Mouse (Mus musculus) cerebellum, postnatal 36 days (tissue): ENCODE measurements at regions not wholly inside any gene's neighbourhood (a gene's known extent, or its start where the extent isn't known, plus 50 kb on each side); places are given as distances from the start of the nearest gene placed in this dataset.

Source experiments
- DNase-seq, 2 experiments: peaks; one replicate each; pipeline ENCODE4 v3.0.0; 2021 to 2022; ENCODE audit warnings: mixed read lengths in 2 of 2

GRCm38 (mm10) chr8:34449391-34450044 lies 338.0 kb upstream of the Gm10131 start:
- no peak for DNase-seq

GRCm38 (mm10) chr8:34447880-34448830 lies 336.6 kb upstream of the Gm10131 start:
- no peak for DNase-seq

GRCm38 (mm10) chr8:34442688-34443087 lies 331.2 kb upstream of the Gm10131 start:
- DNase-seq = no peak

- DNase-seq = no peak
Observed at GRCm38 (mm10) chr8:34441756-34442155, 330.2 kb upstream of the Gm10131 start.

- DNase-seq = no peak
Observed at GRCm38 (mm10) chr8:34440771-34441170, 329.2 kb upstream of the Gm10131 start.

- DNase-seq = no peak
Observed at GRCm38 (mm10) chr8:34438771-34439170, 327.2 kb upstream of the Gm10131 start.

- no peak for DNase-seq
Observed at GRCm38 (mm10) chr8:34431985-34432384, 320.4 kb upstream of the Gm10131 start.

- DNase-seq = no peak
Observed at GRCm38 (mm10) chr8:34429231-34429630, 317.7 kb upstream of the Gm10131 start.

GRCm38 (mm10) chr8:34401571-34401970 lies 290.0 kb upstream of the Gm10131 start:
- DNase-seq = no peak

- DNase-seq = no peak
Observed at GRCm38 (mm10) chr8:34398914-34399813, 287.6 kb upstream of the Gm10131 start.

GRCm38 (mm10) chr8:34397583-34398411 lies 286.3 kb upstream of the Gm10131 start:
- DNase-seq = no peak

- no peak for DNase-seq
Observed at GRCm38 (mm10) chr8:34397225-34397582, 285.7 kb upstream of the Gm10131 start.

GRCm38 (mm10) chr8:34392981-34393828 lies 281.7 kb upstream of the Gm10131 start:
- DNase-seq = peak; percentile 71 to 75

GRCm38 (mm10) chr8:34392208-34392980 lies 280.9 kb upstream of the Gm10131 start:
- DNase-seq = peak in 1 of 2 experiments; percentile 22

GRCm38 (mm10) chr8:34385806-34386439 lies 274.4 kb upstream of the Gm10131 start:
- DNase-seq = no peak

- no peak for DNase-seq
Observed at GRCm38 (mm10) chr8:34380615-34381014, 269.1 kb upstream of the Gm10131 start.

- no peak for DNase-seq
Observed at GRCm38 (mm10) chr8:34377154-34377553, 265.6 kb upstream of the Gm10131 start.

GRCm38 (mm10) chr8:34374242-34374641 lies 262.7 kb upstream of the Gm10131 start:
- DNase-seq = no peak

- DNase-seq = no peak
Observed at GRCm38 (mm10) chr8:34372666-34372980, 261.1 kb upstream of the Gm10131 start.
